Comparison of ENCODE assay signal across 13 mouse cellular contexts in the genomic region with DNA sequence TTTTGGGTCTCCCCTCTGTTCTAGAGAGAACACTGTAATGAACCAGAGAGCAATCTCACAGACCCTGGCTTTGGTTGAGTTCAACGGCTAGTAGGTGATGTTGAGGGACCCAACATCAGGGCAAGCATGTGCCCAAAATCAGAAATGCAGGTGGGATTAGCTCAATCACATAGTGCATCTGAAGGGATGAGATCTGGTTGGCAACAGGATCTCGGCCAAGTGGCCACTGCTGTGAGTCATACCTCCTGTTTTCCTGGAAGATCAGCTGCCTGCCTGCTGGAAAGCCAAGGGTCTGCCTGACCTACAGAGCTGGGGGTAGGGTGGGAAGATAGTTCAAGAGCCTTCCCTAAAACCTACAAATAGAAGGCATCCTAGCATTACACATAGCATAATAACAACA.
"Had no signal": no experiment of that assay in that cellular context is flagged by ENCODE, and none has a peak within 500 bp of the region (broad histone marks: within the 10 kb centered on the region; RNA-seq: fewer than 3 reads in every experiment).

No protein-coding gene starts in this region.

- DNase-seq: gastrocnemius, postnatal 14 days; gastrocnemius, postnatal 36 days; heart, adult 18-20 months; heart, postnatal 10 days; kidney, adult 11 months; kidney, adult 2 months; kidney, adult 9 months; kidney, postnatal 14 days; kidney, postnatal 36 days; liver; liver, embryonic 13.5 days had no signal

- ATAC-seq: hindbrain, postnatal 0 days; intestine, embryonic 16.5 days had no signal
